Mouse (Mus musculus) CH12.LX (cell line): Measurements from ENCODE around the gene Birc2.

Experiments used
- CHD2 ChIP-seq: IDR thresholded peaks from 2 replicates; pipeline ENCODE4 v1.6.1; 2011; ENCODE audit warnings: low read length, improper control_type of control experiment
- CTCF ChIP-seq, 2 experiments: IDR thresholded peaks in 1 of 2; conservative IDR thresholded peaks in 1 of 2; 2 replicates each; pipeline ENCODE4 v1.5.1; 2011 to 2012; ENCODE audit warnings: low read depth in 2 of 2, low read length in 2 of 2, improper control_type of control experiment in 1 of 2, inconsistent platforms in 1 of 2, mild to moderate bottlenecking in 1 of 2, moderate library complexity in 1 of 2
- E2F4 ChIP-seq: IDR thresholded peaks from 2 replicates; pipeline ENCODE4 v1.6.1; 2011; ENCODE audit warnings: low read depth, low read length, improper control_type of control experiment; ENCODE audit not compliant: insufficient replicate concordance
- EP300 ChIP-seq: IDR thresholded peaks from 2 replicates; pipeline ENCODE4 v1.6.1; 2011; ENCODE audit warnings: low read length, improper control_type of control experiment
- KAT2A ChIP-seq: IDR thresholded peaks from 2 replicates; pipeline ENCODE4 v1.6.1; 2012; ENCODE audit warnings: low read length, improper control_type of control experiment, inconsistent platforms; ENCODE audit not compliant: insufficient replicate concordance
- MXI1 ChIP-seq: IDR thresholded peaks from 2 replicates; pipeline ENCODE4 v1.6.1; 2011; ENCODE audit warnings: mild to moderate bottlenecking, low read depth, low read length, improper control_type of control experiment
- NELFE ChIP-seq: IDR thresholded peaks from 2 replicates; pipeline ENCODE4 v1.6.1; 2011; ENCODE audit warnings: low read depth, low read length, improper control_type of control experiment

DNA sequence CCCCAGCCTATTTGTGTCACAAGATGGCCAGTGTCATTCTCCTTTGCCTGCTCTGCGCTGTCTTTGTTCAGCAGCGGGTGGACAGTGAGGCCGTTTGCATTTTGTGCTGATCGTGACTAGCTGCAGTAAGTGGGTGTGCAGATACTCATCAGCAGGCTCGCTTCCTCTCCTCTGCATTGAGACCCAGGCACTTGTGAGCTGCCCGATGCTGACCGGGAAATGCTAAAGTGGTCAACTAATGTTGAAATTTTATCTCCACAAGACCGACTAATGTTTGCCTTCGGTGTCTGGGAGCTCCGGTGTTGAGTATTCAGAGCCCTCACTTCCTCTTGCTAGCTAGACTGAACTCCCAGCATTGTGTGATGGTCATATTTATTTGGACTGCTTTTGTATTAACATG is 62.3 kb downstream of the Birc2 start:
- TF ChIP-seq EP300 = no peak
- TF ChIP-seq CHD2 = no peak
- TF ChIP-seq NELFE = no peak
- TF ChIP-seq E2F4 = no peak
- TF ChIP-seq CTCF (conservative IDR thresholded peaks at IDR 0.05 in 1 of 2, IDR thresholded peaks at IDR 0.05 in 1 of 2; ENCODE audit: low read depth in 2 of 2, low read length in 2 of 2) = no peak
- TF ChIP-seq KAT2A = no peak
- no peak for TF ChIP-seq MXI1
